Mouse (Mus musculus) hindbrain, embryonic 12.5 days (tissue): Measurements from ENCODE around the gene Gnmt. TPM values are rescaled to one million over a fixed set of nuclear protein-coding genes. Genes with fewer than 3 reads are reported as not detected.

ENCODE experiments used
- polyA plus RNA-seq: library from polyadenylated mRNA; unstranded; fragments of >200 nt; fragmentation: Nextera tagmentation; extraction: Ambion mirVana; gene quantifications from 2 replicates; pipeline ENCODE4 v1.2.1, GENCODE M21; 2016

Gene Gnmt
- polyA plus RNA-seq, 1 experiment from 2014 or later, result 0.49 TPM

Other genes starting within 250 kb of the Gnmt start
- gene Ttbk1, start 241.5 kb downstream of the Gnmt start, polyA plus RNA-seq, result 5.3 and 6.6 TPM in 2 replicates
- 35.3 and 35.5 TPM in 2 replicates for gene Dnph1, start 232.5 kb downstream of the Gnmt start, polyA plus RNA-seq
- 14.1 and 14.9 TPM in 2 replicates for gene Cul9, start 182.8 kb downstream of the Gnmt start, polyA plus RNA-seq
- 5.9 and 8.1 TPM in 2 replicates for gene Srf, start 173.0 kb downstream of the Gnmt start, polyA plus RNA-seq
- gene Ptk7, start 99.7 kb downstream of the Gnmt start, polyA plus RNA-seq, result 80.9 and 81.9 TPM in 2 replicates
- 37.8 and 40.0 TPM in 2 replicates for gene Klc4, start 83.1 kb downstream of the Gnmt start, polyA plus RNA-seq
- 79.7 and 88.2 TPM in 2 replicates for gene Mrpl2, start 82.9 kb downstream of the Gnmt start, polyA plus RNA-seq
- 52.1 and 53.0 TPM in 2 replicates for gene Cul7, start 78.8 kb downstream of the Gnmt start, polyA plus RNA-seq
- 54.2 and 61.8 TPM in 2 replicates for gene Rrp36, start 54.8 kb downstream of the Gnmt start, polyA plus RNA-seq
- 178 and 183 TPM in 2 replicates for gene Mea1, start 50.4 kb downstream of the Gnmt start, polyA plus RNA-seq
- 139 and 141 TPM in 2 replicates for gene Klhdc3, start 48.3 kb downstream of the Gnmt start, polyA plus RNA-seq
- 103 and 106 TPM in 2 replicates for gene Ppp2r5d, start 24.1 kb downstream of the Gnmt start, polyA plus RNA-seq
- gene Pex6, start 17.7 kb downstream of the Gnmt start, polyA plus RNA-seq, result 33.9 and 38.0 TPM in 2 replicates
- gene Cnpy3, start 23.0 kb upstream of the Gnmt start, polyA plus RNA-seq, result 58.7 and 61.6 TPM in 2 replicates
- gene Ptcra, start 34.5 kb upstream of the Gnmt start, polyA plus RNA-seq, result 0.17 and 0.53 TPM in 2 replicates
- 41.1 and 54.7 TPM in 2 replicates for gene 2310039H08Rik, start 43.5 kb upstream of the Gnmt start, polyA plus RNA-seq
- 130 and 141 TPM in 2 replicates for gene Rpl7l1, start 53.5 kb upstream of the Gnmt start, polyA plus RNA-seq
- gene Bicral, start 129.3 kb upstream of the Gnmt start, polyA plus RNA-seq, result 7.6 and 8.1 TPM in 2 replicates
- gene Tbcc, start 161.5 kb upstream of the Gnmt start, polyA plus RNA-seq, result 74.5 and 82.9 TPM in 2 replicates
- not detected in 2 replicates for gene Prph2, start 181.3 kb upstream of the Gnmt start, polyA plus RNA-seq